Mouse (Mus musculus): ENCODE measurements around the gene Smoc1. TPM values are rescaled to one million over a fixed set of nuclear protein-coding genes. Genes with fewer than 3 reads are reported as not detected.

Gene Smoc1
- polyA plus RNA-seq, 1 experiment from 2014 or later = 1.6 TPM

DNA sequence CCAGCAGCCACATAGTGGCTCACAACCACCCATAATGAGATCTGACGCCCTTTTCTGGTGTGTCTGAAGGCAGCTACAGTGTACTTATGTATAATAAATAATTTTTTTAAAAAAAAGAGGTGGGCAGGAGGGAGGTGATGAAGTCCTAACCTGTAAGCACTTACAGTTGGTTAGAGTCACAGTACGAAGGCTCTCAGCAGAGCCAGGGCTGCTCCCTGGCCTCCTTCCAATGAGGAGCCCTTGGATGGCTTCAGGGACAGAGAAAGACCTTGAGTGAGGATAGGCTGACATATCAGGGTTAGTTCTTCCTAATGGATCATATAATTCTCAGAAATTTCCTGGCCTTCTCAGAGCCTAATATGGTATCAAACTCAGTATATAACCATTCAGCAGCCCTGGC, 134.7 kb downstream of the Smoc1 start:
- Histone ChIP-seq H3K4me3 (ENCODE audit: low read length) (no peak overlapping the region), H3K27me3 (ENCODE audit: control insufficient read depth, insufficient read depth, low read depth, low read length) (no peaks in the 10 kb centered on the region), H3K4me1 (replicated peaks; ENCODE audit: control insufficient read depth, insufficient read depth, low read length) (no peaks in the 10 kb centered on the region), H3K4me2 (ENCODE audit: low read depth, low read length) (no peak overlapping the region), H3K27ac (ENCODE audit: low read length) (no peak overlapping the region), H3K36me3 (ENCODE audit: control insufficient read depth, insufficient read depth, low read length) (no peaks in the 10 kb centered on the region), H3K9ac (ENCODE audit: low read length) (no peak overlapping the region), H3K9me3 (ENCODE audit: control insufficient read depth, low read length) (no peaks in the 10 kb centered on the region)
- no peak for ATAC-seq (ENCODE audit: low read depth)
- WGBS = 76% methylated on average over 2 of the region's 2 CpGs

DNA sequence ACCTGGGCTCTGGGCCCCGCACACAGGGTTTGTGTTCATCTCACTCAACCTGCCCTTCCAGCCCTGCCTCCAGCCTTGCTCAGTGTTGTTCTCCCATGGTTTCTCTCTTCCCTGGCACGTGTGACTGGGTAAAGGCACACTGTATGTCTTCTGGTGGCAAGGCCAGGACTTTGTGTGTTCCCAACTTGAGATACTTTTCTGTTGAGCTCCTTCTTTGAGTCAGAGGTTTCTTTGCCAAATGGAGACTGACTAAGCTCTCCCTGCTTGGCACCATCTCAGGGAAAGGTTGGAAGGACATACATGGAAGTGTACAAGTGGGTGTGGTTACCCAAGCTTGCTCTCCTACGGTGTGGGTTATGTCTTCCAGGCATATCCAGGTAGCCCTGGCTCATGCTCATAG, 136.5 kb downstream of the Smoc1 start:
- no peak overlapping the region for H3K4me3 ChIP-seq (ENCODE audit: low read length)
- no peaks in the 10 kb centered on the region for H3K9me3 ChIP-seq (ENCODE audit: control insufficient read depth, low read length)
- H3K4me2 ChIP-seq (ENCODE audit: low read depth, low read length) = no peak overlapping the region
- H3K27me3 ChIP-seq (ENCODE audit: control insufficient read depth, insufficient read depth, low read depth, low read length) = no peaks in the 10 kb centered on the region
- ATAC-seq (ENCODE audit: low read depth) = no peak
- 70% methylated on average over 3 of the region's 3 CpGs for WGBS
- H3K36me3 ChIP-seq (ENCODE audit: control insufficient read depth, insufficient read depth, low read length) = no peaks in the 10 kb centered on the region
- no peaks in the 10 kb centered on the region for H3K4me1 ChIP-seq (replicated peaks; ENCODE audit: control insufficient read depth, insufficient read depth, low read length)
- H3K9ac ChIP-seq (ENCODE audit: low read length) = no peak overlapping the region
- H3K27ac ChIP-seq (ENCODE audit: low read length) = no peak overlapping the region

DNA sequence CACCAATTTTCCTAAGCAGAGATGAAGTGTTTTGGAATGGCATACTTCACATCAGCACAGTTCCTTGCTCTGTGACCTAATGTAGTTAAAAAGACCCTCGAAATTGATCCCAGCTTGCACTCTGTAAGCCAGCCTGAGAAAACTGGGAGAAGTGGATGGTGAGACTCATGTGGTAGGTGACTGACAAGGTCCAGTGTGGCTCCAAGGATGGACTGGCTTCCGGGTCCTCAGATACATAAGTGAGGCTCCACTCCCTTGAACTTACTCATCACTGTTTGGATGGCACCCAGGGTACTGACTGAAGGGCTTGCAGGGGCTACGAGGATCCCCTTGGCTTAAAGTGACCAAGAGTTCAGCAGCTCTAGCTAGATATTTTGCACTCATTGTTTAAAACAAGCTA, 137.0 kb downstream of the Smoc1 start:
- WGBS = 70% methylated on average over 3 of the region's 3 CpGs

DNA sequence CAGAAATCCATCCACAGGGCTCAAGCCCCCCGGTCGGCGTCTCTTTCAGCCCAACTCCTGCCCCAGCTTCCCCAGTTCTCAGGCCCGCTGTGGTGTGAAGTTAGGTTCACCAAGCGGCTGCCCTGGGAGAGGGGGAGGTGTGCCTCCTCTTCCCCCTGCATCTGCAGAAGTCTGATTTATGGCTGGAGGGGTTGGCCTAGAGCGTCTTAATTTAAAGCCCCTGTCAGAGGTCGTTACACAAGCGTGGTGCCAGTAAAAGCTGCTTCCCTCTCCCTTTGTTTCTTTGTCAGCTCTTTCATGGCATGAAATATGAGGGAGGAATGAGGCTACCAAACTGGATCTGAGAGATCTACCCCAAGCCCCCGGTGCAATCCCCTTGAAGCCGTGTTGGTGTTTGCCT, 139.5 kb downstream of the Smoc1 start:
- 33% methylated on average over 10 of the region's 10 CpGs for WGBS
- H3K36me3 ChIP-seq (ENCODE audit: control insufficient read depth, insufficient read depth, low read length) = no peaks in the 10 kb centered on the region
- no peaks in the 10 kb centered on the region for H3K4me1 ChIP-seq (replicated peaks; ENCODE audit: control insufficient read depth, insufficient read depth, low read length)
- H3K27ac ChIP-seq (ENCODE audit: low read length) = no peak overlapping the region
- H3K9me3 ChIP-seq (ENCODE audit: control insufficient read depth, low read length) = no peaks in the 10 kb centered on the region
- no peak overlapping the region for H3K4me2 ChIP-seq (ENCODE audit: low read depth, low read length)
- no peak overlapping the region for H3K9ac ChIP-seq (ENCODE audit: low read length)
- H3K4me3 ChIP-seq (ENCODE audit: low read length) = no peak overlapping the region
- ATAC-seq (ENCODE audit: low read depth) = no peak
- no peaks in the 10 kb centered on the region for H3K27me3 ChIP-seq (ENCODE audit: control insufficient read depth, insufficient read depth, low read depth, low read length)

More for the DNA sequence above, 137.0 kb downstream of the Smoc1 start:
- H3K27ac ChIP-seq (ENCODE audit: low read length) = no peak overlapping the region
- no peaks in the 10 kb centered on the region for H3K9me3 ChIP-seq (ENCODE audit: control insufficient read depth, low read length)
- no peaks in the 10 kb centered on the region for H3K36me3 ChIP-seq (ENCODE audit: control insufficient read depth, insufficient read depth, low read length)
- H3K27me3 ChIP-seq (ENCODE audit: control insufficient read depth, insufficient read depth, low read depth, low read length) = no peaks in the 10 kb centered on the region
- no peak overlapping the region for H3K9ac ChIP-seq (ENCODE audit: low read length)
- no peak overlapping the region for H3K4me3 ChIP-seq (ENCODE audit: low read length)
- H3K4me1 ChIP-seq (replicated peaks; ENCODE audit: control insufficient read depth, insufficient read depth, low read length) = no peaks in the 10 kb centered on the region
- no peak for ATAC-seq (ENCODE audit: low read depth)
- no peak overlapping the region for H3K4me2 ChIP-seq (ENCODE audit: low read depth, low read length)

DNA sequence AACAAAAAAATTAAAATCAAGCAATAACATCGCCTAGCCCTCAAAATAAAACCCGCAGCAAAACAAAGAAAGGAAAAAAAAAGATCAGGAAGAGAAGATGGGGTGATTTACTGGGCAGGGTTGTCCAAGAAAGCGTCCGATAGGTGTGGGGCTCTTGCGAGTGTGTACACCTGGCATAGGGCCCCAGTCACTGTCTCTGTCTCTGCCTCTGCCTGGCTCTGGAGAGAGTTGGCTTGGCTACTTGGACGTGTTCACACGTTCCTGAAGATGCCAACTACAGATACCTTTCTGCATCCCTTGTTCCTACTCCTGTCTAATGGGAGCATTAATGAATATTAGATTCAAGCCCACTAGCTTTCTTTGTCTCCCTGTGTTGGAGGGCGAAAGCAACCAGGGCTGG, 140.0 kb downstream of the Smoc1 start:
- whole genome bisulfite sequencing = 74% methylated on average over 8 of the region's 8 CpGs
- Histone ChIP-seq H3K9ac (ENCODE audit: low read length) (no peak overlapping the region), H3K27me3 (ENCODE audit: control insufficient read depth, insufficient read depth, low read depth, low read length) (no peaks in the 10 kb centered on the region), H3K36me3 (ENCODE audit: control insufficient read depth, insufficient read depth, low read length) (no peaks in the 10 kb centered on the region), H3K4me3 (ENCODE audit: low read length) (no peak overlapping the region), H3K4me1 (replicated peaks; ENCODE audit: control insufficient read depth, insufficient read depth, low read length) (no peaks in the 10 kb centered on the region), H3K27ac (ENCODE audit: low read length) (no peak overlapping the region), H3K9me3 (ENCODE audit: control insufficient read depth, low read length) (no peaks in the 10 kb centered on the region), H3K4me2 (ENCODE audit: low read depth, low read length) (no peak overlapping the region)
- ATAC-seq (ENCODE audit: low read depth) = no peak

DNA sequence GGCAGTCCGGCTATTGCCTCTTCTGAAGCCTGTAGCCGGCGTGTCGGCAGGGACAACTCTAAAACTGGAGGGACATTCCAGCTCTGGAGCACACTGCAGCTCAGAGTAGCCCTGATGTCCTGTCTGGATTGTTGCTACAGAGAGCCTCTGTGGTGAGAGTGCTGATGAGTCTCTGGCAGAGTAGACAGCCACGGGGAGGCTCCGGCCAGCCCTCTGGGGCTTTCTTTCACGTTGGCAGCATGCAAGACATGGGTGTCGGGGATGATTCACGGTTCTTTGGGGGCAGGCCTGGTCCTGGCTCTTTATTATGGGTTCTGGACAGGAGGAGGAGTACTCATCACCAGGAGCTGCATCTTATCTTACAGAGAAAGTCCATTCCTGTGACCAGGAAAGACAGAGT, 140.5 kb downstream of the Smoc1 start:
- Histone ChIP-seq H3K9me3 (ENCODE audit: control insufficient read depth, low read length) (no peaks in the 10 kb centered on the region), H3K36me3 (ENCODE audit: control insufficient read depth, insufficient read depth, low read length) (no peaks in the 10 kb centered on the region), H3K4me1 (replicated peaks; ENCODE audit: control insufficient read depth, insufficient read depth, low read length) (no peaks in the 10 kb centered on the region), H3K4me3 (ENCODE audit: low read length) (no peak overlapping the region), H3K9ac (ENCODE audit: low read length) (no peak overlapping the region), H3K27me3 (ENCODE audit: control insufficient read depth, insufficient read depth, low read depth, low read length) (no peaks in the 10 kb centered on the region), H3K4me2 (ENCODE audit: low read depth, low read length) (no peak overlapping the region), H3K27ac (ENCODE audit: low read length) (no peak overlapping the region)
- 75% methylated on average over 9 of the region's 9 CpGs for WGBS
- no peak for ATAC-seq (ENCODE audit: low read depth)

DNA sequence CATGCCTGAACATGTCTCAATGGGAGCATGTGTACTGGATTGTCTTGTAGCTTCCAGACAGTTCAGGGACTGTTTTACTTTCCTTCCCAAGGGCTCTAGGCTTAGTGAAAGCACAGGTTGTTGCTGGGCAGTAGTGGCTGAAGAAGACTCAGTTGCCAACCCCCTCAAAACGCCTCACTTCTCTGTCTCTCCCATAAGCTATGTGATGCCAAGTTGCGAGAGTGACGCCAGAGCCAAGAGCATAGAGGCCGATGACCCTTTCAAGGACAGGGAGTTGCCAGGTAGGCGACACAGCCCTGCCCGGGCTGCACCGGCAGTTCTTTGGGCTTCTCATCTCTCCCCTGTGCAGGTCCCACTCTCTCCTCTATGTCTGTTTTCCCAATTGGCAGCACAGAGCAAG, 141.4 kb downstream of the Smoc1 start:
- H3K27ac ChIP-seq (ENCODE audit: low read length) = no peak overlapping the region
- no peaks in the 10 kb centered on the region for H3K36me3 ChIP-seq (ENCODE audit: control insufficient read depth, insufficient read depth, low read length)
- H3K27me3 ChIP-seq (ENCODE audit: control insufficient read depth, insufficient read depth, low read depth, low read length) = no peaks in the 10 kb centered on the region
- no peaks in the 10 kb centered on the region for H3K9me3 ChIP-seq (ENCODE audit: control insufficient read depth, low read length)
- H3K4me2 ChIP-seq (ENCODE audit: low read depth, low read length) = no peak overlapping the region
- H3K4me1 ChIP-seq (replicated peaks; ENCODE audit: control insufficient read depth, insufficient read depth, low read length) = no peaks in the 10 kb centered on the region
- H3K9ac ChIP-seq (ENCODE audit: low read length) = no peak overlapping the region
- ATAC-seq (ENCODE audit: low read depth) = no peak
- no peak overlapping the region for H3K4me3 ChIP-seq (ENCODE audit: low read length)
- WGBS = 92% methylated on average over 7 of the region's 7 CpGs

DNA sequence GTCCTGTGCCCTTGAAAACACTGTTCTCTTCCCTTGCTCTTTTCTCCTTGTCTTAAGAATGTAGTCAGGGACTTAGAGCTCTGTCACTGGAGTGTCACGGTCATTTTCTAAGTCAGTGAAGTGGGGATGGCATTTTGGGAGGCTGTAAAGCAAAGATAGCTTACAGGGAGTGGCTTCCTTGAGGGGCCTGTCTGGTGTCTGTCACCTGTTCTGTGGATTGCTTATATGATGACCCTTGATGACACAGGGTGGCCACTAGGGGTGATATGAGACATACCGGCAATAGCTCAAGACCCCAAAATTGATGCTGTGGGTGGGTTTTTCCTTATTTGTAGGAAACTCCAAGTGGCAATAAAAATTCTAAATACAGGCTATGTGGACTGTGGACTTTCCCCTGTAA, 141.9 kb downstream of the Smoc1 start:
- no peak overlapping the region for H3K4me3 ChIP-seq (ENCODE audit: low read length)
- H3K27me3 ChIP-seq (ENCODE audit: control insufficient read depth, insufficient read depth, low read depth, low read length) = no peaks in the 10 kb centered on the region
- H3K27ac ChIP-seq (ENCODE audit: low read length) = no peak overlapping the region
- no peaks in the 10 kb centered on the region for H3K36me3 ChIP-seq (ENCODE audit: control insufficient read depth, insufficient read depth, low read length)
- H3K9ac ChIP-seq (ENCODE audit: low read length) = no peak overlapping the region
- H3K4me1 ChIP-seq (replicated peaks; ENCODE audit: control insufficient read depth, insufficient read depth, low read length) = no peaks in the 10 kb centered on the region
- no peak for ATAC-seq (ENCODE audit: low read depth)
- WGBS = 67% methylated on average over 2 of the region's 2 CpGs
- no peak overlapping the region for H3K4me2 ChIP-seq (ENCODE audit: low read depth, low read length)
- H3K9me3 ChIP-seq (ENCODE audit: control insufficient read depth, low read length) = no peaks in the 10 kb centered on the region

DNA sequence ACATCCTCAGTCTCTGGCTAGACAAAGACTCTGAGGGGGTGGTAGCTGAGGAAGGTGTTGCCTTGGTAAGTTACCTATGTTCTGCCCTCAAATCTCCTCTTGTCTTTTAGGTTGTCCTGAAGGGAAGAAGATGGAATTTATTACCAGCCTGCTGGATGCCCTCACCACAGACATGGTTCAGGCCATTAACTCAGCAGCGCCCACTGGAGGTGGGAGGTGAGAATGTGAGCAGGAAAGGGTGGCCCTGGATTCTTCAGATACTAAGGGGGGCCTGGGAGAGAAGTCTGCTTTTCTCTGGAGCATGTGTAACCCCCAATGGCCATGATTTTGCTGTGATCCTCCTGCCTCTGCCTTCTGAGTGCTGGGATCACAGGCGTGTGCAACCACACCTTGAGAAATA, 143.5 kb downstream of the Smoc1 start:
- H3K36me3 ChIP-seq (ENCODE audit: control insufficient read depth, insufficient read depth, low read length) = no peaks in the 10 kb centered on the region
- H3K4me2 ChIP-seq (ENCODE audit: low read depth, low read length) = no peak overlapping the region
- no peak overlapping the region for H3K27ac ChIP-seq (ENCODE audit: low read length)
- H3K27me3 ChIP-seq (ENCODE audit: control insufficient read depth, insufficient read depth, low read depth, low read length) = no peaks in the 10 kb centered on the region
- no peaks in the 10 kb centered on the region for H3K4me1 ChIP-seq (replicated peaks; ENCODE audit: control insufficient read depth, insufficient read depth, low read length)
- no peaks in the 10 kb centered on the region for H3K9me3 ChIP-seq (ENCODE audit: control insufficient read depth, low read length)
- 81% methylated on average over 2 of the region's 2 CpGs for WGBS
- no peak overlapping the region for H3K4me3 ChIP-seq (ENCODE audit: low read length)
- ATAC-seq (ENCODE audit: low read depth) = no peak
- no peak overlapping the region for H3K9ac ChIP-seq (ENCODE audit: low read length)

DNA sequence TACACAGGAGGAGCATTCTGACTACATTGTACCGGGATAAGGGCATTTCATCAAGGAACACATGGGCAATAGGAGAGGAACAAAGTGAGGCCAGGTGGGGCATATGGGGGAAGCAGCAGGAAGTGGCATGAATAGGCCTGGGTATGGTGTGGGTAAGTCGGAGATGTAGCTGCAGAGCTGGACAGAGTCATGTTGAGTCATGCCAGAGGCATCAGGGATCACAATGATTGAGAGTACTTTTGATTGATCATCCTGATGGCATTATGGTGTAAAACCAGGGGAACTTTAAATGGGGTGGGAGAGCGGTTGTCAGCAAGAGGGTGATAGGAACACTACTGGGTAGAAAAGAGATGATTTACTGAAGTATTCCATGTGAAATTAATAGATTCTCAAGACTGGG, 146.4 kb downstream of the Smoc1 start:
- no peaks in the 10 kb centered on the region for H3K27me3 ChIP-seq (ENCODE audit: control insufficient read depth, insufficient read depth, low read depth, low read length)
- 79% methylated on average over 3 of the region's 3 CpGs for WGBS
- H3K4me2 ChIP-seq (ENCODE audit: low read depth, low read length) = no peak overlapping the region

More for the DNA sequence above, 146.4 kb downstream of the Smoc1 start:
- Histone ChIP-seq H3K9me3 (ENCODE audit: control insufficient read depth, low read length) (no peaks in the 10 kb centered on the region), H3K4me3 (ENCODE audit: low read length) (no peak overlapping the region), H3K27ac (ENCODE audit: low read length) (no peak overlapping the region), H3K9ac (ENCODE audit: low read length) (no peak overlapping the region), H3K4me1 (replicated peaks; ENCODE audit: control insufficient read depth, insufficient read depth, low read length) (no peaks in the 10 kb centered on the region), H3K36me3 (ENCODE audit: control insufficient read depth, insufficient read depth, low read length) (no peaks in the 10 kb centered on the region)
- ATAC-seq (ENCODE audit: low read depth) = no peak

All from lung, embryonic 16.5 days (tissue).